Mouse (Mus musculus): ENCODE measurements around the gene Xrcc1. TPM values are rescaled to one million over a fixed set of nuclear protein-coding genes. Genes with fewer than 3 reads are reported as not detected.

Gene Xrcc1
- total and polyA plus RNA-seq, 3 experiments, result 81.7 to 148 (median 136) TPM

- Histone ChIP-seq H3K4me2 (ENCODE audit: insufficient read depth, low read depth, poor library complexity, severe bottlenecking) (peak within 1 kb of the TSS; percentile 74), H3K4me3 (replicated peaks in 1 of 3; ENCODE audit: low read depth in 2 of 3, low read length in 2 of 3, poor library complexity in 1 of 3) (peak within 1 kb of the TSS; percentile 75 to 88 (median 76)), H3K27me3 (replicated peaks) (peaks cover 2% of the 10 kb centered on the region), H3K79me2 (replicated peaks; ENCODE audit: control insufficient read depth, extremely low read depth, insufficient read depth, poor library complexity, severe bottlenecking) (0 out of 2 replicates have a peak, but pooled peaks cover 2% of the 10 kb centered on the region), H3K27ac (ENCODE audit: insufficient read depth, low read depth) (peak within 1 kb of the TSS; percentile 83), H3K9ac (ENCODE audit: insufficient read depth, low read depth) (peak within 1 kb of the TSS; percentile 66), H3K9me3 (replicated peaks; ENCODE audit: low read length) (no peaks in the 10 kb centered on the region), H3K4me1 (ENCODE audit: control insufficient read depth in 1 of 2, insufficient read depth in 2 of 2) (peaks cover 0 to 25% of the 10 kb centered on the region in 2 experiments; a peak in 2 of 4 replicates), H3K36me3 (replicated peaks in 1 of 2; ENCODE audit: control insufficient read depth in 1 of 2, insufficient read depth in 1 of 2, low read length in 1 of 2) (peaks cover 0 to 15% of the 10 kb centered on the region in 2 experiments)
- dilution Hi-C loops (cut with MboI; ENCODE audit: extremely low pct_ligation_motif_present, extremely low pct_unique_long_range_greater_than_20kb, low sequenced_read_pairs), result no loop called here
- in situ Hi-C loops (cut with MboI; ENCODE audit: low pct_ligation_motif_present, low pct_unique_long_range_greater_than_20kb, low sequenced_read_pairs), result no loop called here
- DNase-seq (ENCODE audit: extremely low read depth), result peak; percentile 92
- TF ChIP-seq RCOR1 (conservative IDR thresholded peaks at IDR 0.05; ENCODE audit: low read depth, low read length) (peak; percentile 31; the same call in 1 of the 2 replicates), BHLHE40 (IDR thresholded peaks at IDR 0.05; ENCODE audit: low read depth, low read length) (peak; percentile 88), USF1 (IDR thresholded peaks at IDR 0.05; ENCODE audit: low read depth, low read length) (no peak), IRF4 (IDR thresholded peaks at IDR 0.05; ENCODE audit: low read depth, low read length) (peak; percentile 72), PAX5 (IDR thresholded peaks at IDR 0.05; ENCODE audit: low read length) (no peak), MEF2A (IDR thresholded peaks at IDR 0.05; ENCODE audit: borderline replicate concordance, low read depth, low read length) (0 out of 2 replicates have a peak, but pooled peaks have one; percentile 54), NRF1 (IDR thresholded peaks at IDR 0.05; ENCODE audit: low read depth, low read length) (peak; percentile 82), SIN3A (IDR thresholded peaks at IDR 0.05; ENCODE audit: low read length) (peak; percentile 75), SMC3 (IDR thresholded peaks at IDR 0.05; ENCODE audit: low read depth, low read length) (no peak), MAFK (IDR thresholded peaks at IDR 0.05; ENCODE audit: insufficient replicate concordance, low read length) (no peak), ZKSCAN1 (IDR thresholded peaks at IDR 0.05; ENCODE audit: borderline replicate concordance, low read depth, low read length) (no peak), USF2 (conservative IDR thresholded peaks at IDR 0.05; ENCODE audit: low read depth, low read length) (no peak), HCFC1 (IDR thresholded peaks at IDR 0.05; ENCODE audit: low read depth, low read length) (peak; percentile 68), MAX (IDR thresholded peaks at IDR 0.05; ENCODE audit: low read length) (peak; percentile 92), CHD2 (IDR thresholded peaks at IDR 0.05; ENCODE audit: low read length) (no peak; the same call in 1 of the 2 replicates), UBTF (IDR thresholded peaks at IDR 0.05; ENCODE audit: low read depth, low read length) (no peak), GABPA (IDR thresholded peaks at IDR 0.05; ENCODE audit: insufficient replicate concordance, low read depth, low read length) (no peak), MXI1 (IDR thresholded peaks at IDR 0.05; ENCODE audit: low read depth, low read length) (peak; percentile 88), RAD21 (IDR thresholded peaks at IDR 0.05; ENCODE audit: low read depth, low read length) (no peak), ETS1 (conservative IDR thresholded peaks at IDR 0.05; ENCODE audit: low read depth, low read length) (peak; percentile 52), CTCF (conservative IDR thresholded peaks at IDR 0.05 in 1 of 2, IDR thresholded peaks at IDR 0.05 in 1 of 2; ENCODE audit: low read depth in 2 of 2, low read length in 2 of 2) (no peak), JUND (conservative IDR thresholded peaks at IDR 0.05; ENCODE audit: low read depth, low read length) (no peak), ZMIZ1 (IDR thresholded peaks at IDR 0.05; ENCODE audit: low read depth, low read length) (peak; percentile 63), ELF1 (IDR thresholded peaks at IDR 0.05; ENCODE audit: low read depth, low read length) (no peak; the same call in none of the 2 replicates), ZC3H11A (IDR thresholded peaks at IDR 0.05; ENCODE audit: low read depth, low read length) (no peak), MYC (IDR thresholded peaks at IDR 0.05; ENCODE audit: low read depth, low read length) (peak; percentile 80; the same call in 1 of the 2 replicates), JUN (IDR thresholded peaks at IDR 0.05; ENCODE audit: insufficient read depth, low read depth, low read length) (no peak), POLR2AphosphoS2 (IDR thresholded peaks at IDR 0.05; ENCODE audit: low read depth, low read length) (peak; percentile 66; the same call in 1 of the 2 replicates), E2F4 (IDR thresholded peaks at IDR 0.05; ENCODE audit: insufficient replicate concordance, low read depth, low read length) (0 out of 2 replicates have a peak, but pooled peaks have one; percentile 31), MAZ (IDR thresholded peaks at IDR 0.05; ENCODE audit: low read depth, low read length) (peak; percentile 75; the same call in 1 of the 2 replicates), TBP (conservative IDR thresholded peaks at IDR 0.05; ENCODE audit: low read depth, low read length) (peak; percentile 52; the same call in 1 of the 2 replicates), KAT2A (IDR thresholded peaks at IDR 0.05; ENCODE audit: insufficient replicate concordance, low read length) (peak; percentile 59; the same call in 1 of the 2 replicates), CHD1 (IDR thresholded peaks at IDR 0.05; ENCODE audit: low read depth, low read length) (no peak), ZNF384 (IDR thresholded peaks at IDR 0.05; ENCODE audit: low read depth, low read length) (peak; percentile 98), TCF12 (IDR thresholded peaks at IDR 0.05; ENCODE audit: low read depth, low read length) (peak; percentile 82), NELFE (IDR thresholded peaks at IDR 0.05; ENCODE audit: low read depth, low read length) (peak; percentile 94), POLR2A (IDR thresholded peaks at IDR 0.05; ENCODE audit: low read depth, low read length) (peak; percentile 94)
Measured at GRCm38 (mm10) chr7:24506838-24507725, 39.0 kb upstream of the Xrcc1 start, which contains the start of gene Zfp428. Zfp428 (plus strand) TSS chr7:24507006.
